Mouse (Mus musculus) hindbrain, embryonic 13.5 days (tissue): ENCODE data around the gene Tbc1d8. TPM values are rescaled to one million over a fixed set of nuclear protein-coding genes. Genes with fewer than 3 reads are reported as not detected.

Source experiments
- ATAC-seq: fragments of 200-750 bp; cut with Nextera tagmentation; 2 replicates; pipeline ENCODE4 v1.8.0; 2017; ENCODE audit warnings: moderate TSS enrichment; ENCODE audit not compliant: low FRiP score
- H3K27ac ChIP-seq: fragments of 300-500 bp; sonication (generic); 2 replicates; pipeline ENCODE4 v1.5.1; 2015; ENCODE audit warnings: inconsistent platforms, mild to moderate bottlenecking, moderate library complexity
- H3K27me3 ChIP-seq: fragments of 300-500 bp; sonication (generic); 2 replicates; pipeline ENCODE4 v1.6.1; 2015; ENCODE audit warnings: mild to moderate bottlenecking, inconsistent platforms
- H3K36me3 ChIP-seq: fragments of 300-500 bp; sonication (generic); 2 replicates; pipeline ENCODE4 v1.6.1; 2015; ENCODE audit warnings: mild to moderate bottlenecking, inconsistent platforms
- H3K4me1 ChIP-seq: fragments of 300-500 bp; sonication (generic); replicated peaks from 2 replicates; pipeline ENCODE4 v1.6.1; 2015; ENCODE audit warnings: inconsistent platforms
- H3K4me2 ChIP-seq: fragments of 300-500 bp; sonication (generic); 2 replicates; pipeline ENCODE4 v1.6.1; 2015; ENCODE audit warnings: inconsistent platforms, mild to moderate bottlenecking, moderate library complexity
- H3K4me3 ChIP-seq: fragments of 300-500 bp; sonication (generic); 2 replicates; pipeline ENCODE4 v1.5.1; 2015; ENCODE audit warnings: mild to moderate bottlenecking, inconsistent platforms
- H3K9ac ChIP-seq: fragments of 300-500 bp; sonication (generic); 2 replicates; pipeline ENCODE4 v1.6.1; 2015; ENCODE audit warnings: mild to moderate bottlenecking, inconsistent platforms
- H3K9me3 ChIP-seq: fragments of 300-500 bp; sonication (generic); 2 replicates; pipeline ENCODE4 v1.6.1; 2016; ENCODE audit warnings: inconsistent platforms
- WGBS: fragments of 180-500 bp; shearing (Covaris S2); methylation state at CpG from one replicate; pipeline ENCODE4 v1.1.7; 2015; 5-methylcytosine and 5-hydroxymethylcytosine counted together
- polyA plus RNA-seq: library from polyadenylated mRNA; unstranded; fragments of >200 nt; fragmentation: Nextera tagmentation; extraction: Ambion mirVana; gene quantifications from 2 replicates; pipeline ENCODE4 v1.2.1, GENCODE M21; 2015

Tbc1d8 gene
- polyA plus RNA-seq, 1 experiment from 2014 or later = 8.5 TPM

DNA sequence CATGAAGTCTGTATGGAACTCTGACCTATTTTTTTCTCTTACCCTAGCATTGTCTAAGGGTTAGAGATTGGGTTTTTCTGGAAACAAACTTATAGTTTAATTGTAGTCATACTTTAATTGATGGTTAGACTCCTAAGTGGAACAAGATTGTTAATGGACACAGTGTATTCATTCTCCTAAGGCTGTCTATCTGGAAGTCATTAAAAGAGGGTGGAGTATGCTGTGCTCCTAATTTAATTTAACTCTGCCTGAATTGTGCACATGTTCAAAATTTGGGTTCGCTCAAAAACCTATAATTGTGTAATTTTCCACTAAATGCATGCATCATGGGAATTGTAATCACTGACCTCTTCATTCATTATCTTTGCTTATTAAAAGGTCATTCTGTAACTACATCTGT is 113.0 kb downstream of the Tbc1d8 start:
- H3K4me2 ChIP-seq = no peak overlapping the region
- H3K27ac ChIP-seq = no peak overlapping the region
- no peaks in the 10 kb centered on the region for H3K9me3 ChIP-seq
- no peak for ATAC-seq
- no peak overlapping the region for H3K9ac ChIP-seq
- H3K4me3 ChIP-seq = no peak overlapping the region
- WGBS = 77% methylated on average over 1 of the region's 1 CpGs
- peaks cover 8% of the 10 kb centered on the region for H3K27me3 ChIP-seq
- H3K4me1 ChIP-seq = peaks cover 28% of the 10 kb centered on the region
- peaks cover 12% of the 10 kb centered on the region for H3K36me3 ChIP-seq

DNA sequence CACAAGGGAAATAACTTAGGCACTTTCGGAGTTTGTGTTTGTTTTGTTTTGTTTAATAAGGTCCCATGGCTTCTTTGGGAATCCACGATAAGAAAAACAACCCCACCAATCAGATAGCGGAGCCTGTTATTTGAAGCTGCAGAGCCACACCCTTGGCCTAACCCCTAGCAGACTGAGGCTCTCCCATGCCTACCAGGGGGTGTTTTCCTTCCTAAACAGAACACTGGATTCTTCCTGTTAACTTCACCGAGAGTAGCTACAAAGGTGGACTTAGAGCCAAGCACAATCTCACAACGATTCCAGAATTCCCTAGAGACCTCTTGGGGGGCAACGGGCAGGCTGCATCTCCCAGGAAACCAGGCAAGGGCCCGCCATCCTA is 116.1 kb downstream of the Tbc1d8 start:
- peaks cover 16% of the 10 kb centered on the region for H3K4me1 ChIP-seq
- 70% methylated on average over 7 of the region's 7 CpGs for WGBS
- H3K36me3 ChIP-seq = no peaks in the 10 kb centered on the region
- H3K9me3 ChIP-seq = no peaks in the 10 kb centered on the region
- H3K27ac ChIP-seq = no peak overlapping the region
- H3K27me3 ChIP-seq = peaks cover 8% of the 10 kb centered on the region
- peak overlapping the region; percentile 51; the same call in 1 of the 2 replicates for H3K4me2 ChIP-seq
- no peak overlapping the region for H3K9ac ChIP-seq
- ATAC-seq = no peak
- H3K4me3 ChIP-seq = no peak overlapping the region

DNA sequence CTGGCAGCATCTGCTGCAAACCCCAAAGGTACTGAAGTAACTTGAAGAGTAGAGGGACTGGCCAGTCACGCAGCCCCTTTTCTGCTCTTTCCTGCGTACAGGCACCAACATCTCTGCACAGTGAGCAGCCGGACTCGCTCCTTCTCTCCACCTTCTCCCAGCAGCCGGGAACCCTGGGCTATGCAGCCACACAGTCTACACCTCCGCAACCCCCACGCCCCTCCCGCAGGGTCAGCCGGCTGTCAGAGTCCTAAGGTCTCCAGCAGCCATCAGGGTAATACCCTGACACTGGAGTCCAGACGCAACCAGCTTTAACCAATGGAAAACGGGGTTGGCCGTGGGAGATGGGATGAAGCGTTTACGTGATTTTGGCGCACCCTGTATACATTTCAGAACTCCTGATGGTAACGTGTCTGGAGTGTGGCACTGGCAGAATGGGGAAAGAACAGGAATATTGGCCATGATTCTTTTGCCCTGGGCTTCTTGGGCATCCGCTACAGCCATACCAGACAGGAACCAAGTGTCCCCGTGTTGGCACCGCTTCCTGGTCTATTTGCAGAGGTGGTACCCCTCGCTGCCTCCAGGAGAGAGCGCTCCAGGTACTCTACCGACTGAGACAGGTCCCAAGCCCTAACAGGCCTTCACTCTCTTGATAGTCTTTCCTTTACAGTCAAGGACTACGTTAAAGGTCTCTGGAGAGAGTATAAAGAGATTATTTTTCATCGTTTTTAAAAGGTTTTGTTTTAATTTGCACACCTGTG is 116.6 kb downstream of the Tbc1d8 start:
- 32% methylated on average over 24 of the region's 24 CpGs for WGBS
- Histone ChIP-seq H3K27me3 (peaks cover 8% of the 10 kb centered on the region), H3K4me3 (peak overlapping the region; percentile 23), H3K27ac (no peak overlapping the region), H3K4me2 (peak overlapping the region; percentile 51), H3K9ac (peak overlapping the region; percentile 51; the same call in 1 of the 2 replicates), H3K4me1 (peaks cover 13% of the 10 kb centered on the region), H3K9me3 (no peaks in the 10 kb centered on the region), H3K36me3 (no peaks in the 10 kb centered on the region)
- ATAC-seq = peak; percentile 38; the same call in 1 of the 2 replicates

DNA sequence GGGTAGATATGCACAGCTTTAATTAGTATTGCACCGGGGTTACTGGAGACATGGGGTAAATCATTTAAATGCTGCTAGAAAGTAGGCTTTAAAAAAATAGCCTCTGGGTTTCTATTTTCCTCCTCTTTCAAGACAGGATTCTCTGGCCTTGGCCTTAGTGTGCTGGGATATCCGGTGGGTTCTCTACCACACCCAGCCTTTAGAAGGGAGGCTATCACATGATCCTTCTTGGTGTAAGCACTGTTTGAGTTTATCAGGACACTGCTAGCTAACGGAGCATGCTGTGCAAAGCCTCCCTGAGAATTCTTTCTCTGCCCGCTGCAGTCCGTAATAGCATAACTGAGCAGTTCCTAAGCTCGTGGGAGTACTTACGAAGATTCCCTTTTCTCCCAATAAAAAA is 129.1 kb downstream of the Tbc1d8 start:
- Histone ChIP-seq H3K27me3 (0 out of 2 replicates have a peak, but pooled peaks cover 3% of the 10 kb centered on the region), H3K4me1 (no peaks in the 10 kb centered on the region), H3K9me3 (no peaks in the 10 kb centered on the region), H3K27ac (no peak overlapping the region), H3K4me3 (no peak overlapping the region), H3K36me3 (no peaks in the 10 kb centered on the region), H3K4me2 (no peak overlapping the region), H3K9ac (no peak overlapping the region)
- no peak for ATAC-seq
- WGBS = 85% methylated on average over 7 of the region's 7 CpGs

DNA sequence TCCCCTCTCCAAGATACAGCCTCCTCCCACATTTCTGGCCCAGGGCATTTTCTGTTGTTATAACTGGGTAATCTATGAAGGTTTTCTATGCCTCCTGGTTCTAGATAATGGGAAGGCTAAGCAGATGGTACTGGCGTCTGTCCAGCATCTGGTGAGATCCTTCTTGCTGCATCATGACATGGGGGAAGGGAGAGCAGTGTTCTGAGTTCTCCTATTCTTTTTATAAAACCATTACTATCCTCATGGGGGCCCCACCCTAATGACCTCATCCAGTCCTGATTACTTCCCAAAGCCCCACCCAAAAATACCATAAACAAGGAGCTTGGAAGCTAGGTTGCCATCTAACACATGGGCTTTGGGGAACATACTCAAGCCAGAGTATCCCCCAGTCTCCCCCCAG is 129.6 kb downstream of the Tbc1d8 start:
- Histone ChIP-seq H3K36me3 (no peaks in the 10 kb centered on the region), H3K4me1 (no peaks in the 10 kb centered on the region), H3K4me2 (no peak overlapping the region), H3K9me3 (no peaks in the 10 kb centered on the region), H3K9ac (no peak overlapping the region), H3K27me3 (0 out of 2 replicates have a peak, but pooled peaks cover 3% of the 10 kb centered on the region), H3K27ac (no peak overlapping the region), H3K4me3 (no peak overlapping the region)
- 58% methylated on average over 1 of the region's 1 CpGs for WGBS
- ATAC-seq = no peak

DNA sequence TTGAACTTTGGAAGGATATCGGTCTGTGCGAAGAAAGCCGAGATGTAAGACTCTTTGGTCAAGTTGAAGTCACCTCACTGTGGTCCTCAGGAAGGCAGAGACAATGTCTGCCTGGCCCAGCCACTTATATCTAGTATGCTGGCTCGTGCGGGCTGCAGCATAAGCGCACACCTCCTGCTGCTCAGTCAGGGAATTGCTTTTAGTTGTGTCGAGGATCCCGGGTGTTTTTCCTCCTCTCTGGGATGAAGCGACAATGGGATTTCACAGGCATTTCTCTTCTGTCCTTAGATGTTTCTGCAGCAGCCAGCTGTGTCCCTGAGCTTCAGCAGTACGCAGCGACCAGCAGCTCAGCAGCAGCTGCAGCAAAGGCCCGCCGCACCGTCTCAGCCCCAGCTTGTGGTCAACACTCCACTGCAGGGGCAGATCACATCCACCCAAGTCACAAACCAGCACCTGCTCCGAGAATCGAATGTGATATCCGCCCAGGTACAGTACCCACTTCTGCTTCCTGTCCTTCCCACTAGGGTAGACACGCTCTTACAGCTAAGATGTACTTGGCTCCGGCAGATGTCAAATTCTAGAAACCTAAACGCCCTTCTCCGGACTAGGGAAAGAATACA is 133.5 kb downstream of the Tbc1d8 start:
- no peak overlapping the region for H3K9ac ChIP-seq
- no peak for ATAC-seq
- WGBS = 61% methylated on average over 21 of the region's 21 CpGs
- no peaks in the 10 kb centered on the region; the same call in 1 of the 2 replicates for H3K4me1 ChIP-seq
- H3K4me2 ChIP-seq = no peak overlapping the region
- H3K9me3 ChIP-seq = no peaks in the 10 kb centered on the region
- no peaks in the 10 kb centered on the region for H3K36me3 ChIP-seq
- no peak overlapping the region for H3K4me3 ChIP-seq
- no peak overlapping the region for H3K27ac ChIP-seq
- 0 out of 2 replicates have a peak, but pooled peaks cover 3% of the 10 kb centered on the region for H3K27me3 ChIP-seq

DNA sequence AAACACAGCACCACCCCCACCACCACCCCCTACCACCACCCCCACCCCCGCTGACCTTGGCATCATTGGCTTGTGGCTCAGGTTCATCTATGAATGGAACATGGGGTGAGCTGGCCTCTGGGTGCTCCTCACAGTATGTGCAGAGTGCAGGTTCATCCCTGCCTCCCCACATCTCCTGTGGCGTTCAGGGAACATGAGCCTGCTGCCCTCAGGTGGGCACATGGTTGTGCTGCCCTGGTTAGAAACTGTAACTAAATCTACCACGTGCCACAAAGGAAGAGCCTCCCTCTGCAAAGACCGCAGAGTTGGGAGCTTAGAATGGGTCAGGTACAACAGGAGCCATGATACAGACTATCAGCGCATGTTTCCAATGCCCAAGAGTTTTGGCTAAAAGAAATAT is 135.3 kb downstream of the Tbc1d8 start:
- no peak for ATAC-seq
- H3K4me2 ChIP-seq = no peak overlapping the region
- H3K4me3 ChIP-seq = no peak overlapping the region
- H3K9me3 ChIP-seq = no peaks in the 10 kb centered on the region
- 81% methylated on average over 5 of the region's 5 CpGs for WGBS
- H3K27me3 ChIP-seq = 0 out of 2 replicates have a peak, but pooled peaks cover 3% of the 10 kb centered on the region
- no peaks in the 10 kb centered on the region; the same call in 1 of the 2 replicates for H3K4me1 ChIP-seq
- no peaks in the 10 kb centered on the region for H3K36me3 ChIP-seq
- no peak overlapping the region for H3K27ac ChIP-seq
- no peak overlapping the region for H3K9ac ChIP-seq

DNA sequence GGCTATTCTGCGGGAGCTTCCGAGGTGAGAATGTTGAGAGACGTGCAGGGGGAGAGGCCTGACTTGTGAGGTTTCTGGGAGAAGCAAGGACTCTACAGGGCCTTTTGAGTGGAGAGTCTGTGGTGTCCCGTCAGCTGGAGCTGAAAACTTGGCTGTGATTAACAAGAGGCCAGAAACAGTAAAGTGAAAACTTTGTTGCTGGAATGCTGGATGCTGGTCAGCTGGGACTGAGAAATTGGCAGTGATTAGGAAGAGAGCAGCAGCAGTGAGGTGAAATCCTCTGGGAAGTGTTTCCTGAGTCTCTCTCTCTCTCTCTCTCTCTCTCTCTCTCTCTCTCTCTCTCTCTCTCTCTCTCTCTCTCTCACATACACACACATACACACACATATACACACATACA is 136.7 kb downstream of the Tbc1d8 start:
- no peak overlapping the region for H3K27ac ChIP-seq
- H3K4me1 ChIP-seq = no peaks in the 10 kb centered on the region; the same call in 1 of the 2 replicates
- no peak overlapping the region for H3K9ac ChIP-seq
- no peak overlapping the region for H3K4me2 ChIP-seq
- 89% methylated on average over 4 of the region's 4 CpGs for WGBS
- 0 out of 2 replicates have a peak, but pooled peaks cover 3% of the 10 kb centered on the region for H3K27me3 ChIP-seq
- H3K9me3 ChIP-seq = no peaks in the 10 kb centered on the region
- no peak for ATAC-seq
- H3K36me3 ChIP-seq = no peaks in the 10 kb centered on the region
- no peak overlapping the region for H3K4me3 ChIP-seq

DNA sequence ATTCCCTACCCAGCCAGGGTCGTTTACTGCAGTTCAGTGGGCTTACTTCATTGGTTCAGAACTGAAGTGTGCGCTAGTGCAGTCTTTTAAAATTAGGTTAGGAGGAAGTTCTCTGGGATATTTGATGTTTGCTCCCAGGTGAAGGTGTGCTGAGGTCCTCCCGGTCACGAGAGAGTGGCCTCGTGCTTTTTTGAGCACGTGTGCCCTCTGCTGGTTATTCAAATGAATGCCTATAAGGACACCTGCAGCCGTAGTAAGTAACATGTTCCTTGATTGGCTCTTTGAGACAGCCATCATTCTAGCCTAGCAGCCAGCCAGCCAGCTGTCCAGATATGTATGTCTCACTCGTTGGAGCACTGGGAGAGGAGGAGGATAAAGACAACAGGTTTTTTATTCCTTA is 137.9 kb downstream of the Tbc1d8 start:
- WGBS = 22% methylated on average over 8 of the region's 8 CpGs
- H3K36me3 ChIP-seq = no peaks in the 10 kb centered on the region
- peak; percentile 66; the same call in 1 of the 2 replicates for ATAC-seq

DNA sequence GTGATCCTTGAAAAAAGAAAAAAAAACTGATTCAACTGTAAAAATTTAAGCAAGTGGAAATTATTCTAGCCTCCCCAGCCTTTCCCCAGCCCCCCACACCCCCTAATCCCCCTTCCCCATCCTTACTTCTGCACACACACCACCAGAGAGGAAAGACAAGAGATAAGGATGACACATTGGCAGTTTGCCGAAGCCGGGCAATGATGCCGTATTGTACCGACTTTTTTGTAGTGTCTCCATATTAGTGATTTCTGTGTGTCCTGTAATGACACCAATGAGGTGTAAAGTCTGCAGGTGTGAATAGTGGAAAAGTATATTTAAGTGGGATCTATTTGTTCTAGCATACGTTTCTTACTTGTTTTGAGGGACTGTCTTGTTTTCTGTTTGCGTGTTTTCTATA is 138.4 kb downstream of the Tbc1d8 start:
- no peak for ATAC-seq
- Histone ChIP-seq H3K4me1 (no peaks in the 10 kb centered on the region; the same call in none of the 2 replicates), H3K9me3 (no peaks in the 10 kb centered on the region), H3K4me2 (no peak overlapping the region), H3K27ac (no peak overlapping the region), H3K9ac (no peak overlapping the region), H3K4me3 (no peak overlapping the region), H3K36me3 (no peaks in the 10 kb centered on the region), H3K27me3 (0 out of 2 replicates have a peak, but pooled peaks cover 13% of the 10 kb centered on the region)
- 91% methylated on average over 6 of the region's 6 CpGs for WGBS

More for the DNA sequence above, 137.9 kb downstream of the Tbc1d8 start:
- Histone ChIP-seq H3K4me2 (no peak overlapping the region), H3K4me3 (no peak overlapping the region), H3K27ac (no peak overlapping the region), H3K27me3 (0 out of 2 replicates have a peak, but pooled peaks cover 8% of the 10 kb centered on the region), H3K9me3 (no peaks in the 10 kb centered on the region), H3K9ac (no peak overlapping the region), H3K4me1 (no peaks in the 10 kb centered on the region; the same call in none of the 2 replicates)

DNA sequence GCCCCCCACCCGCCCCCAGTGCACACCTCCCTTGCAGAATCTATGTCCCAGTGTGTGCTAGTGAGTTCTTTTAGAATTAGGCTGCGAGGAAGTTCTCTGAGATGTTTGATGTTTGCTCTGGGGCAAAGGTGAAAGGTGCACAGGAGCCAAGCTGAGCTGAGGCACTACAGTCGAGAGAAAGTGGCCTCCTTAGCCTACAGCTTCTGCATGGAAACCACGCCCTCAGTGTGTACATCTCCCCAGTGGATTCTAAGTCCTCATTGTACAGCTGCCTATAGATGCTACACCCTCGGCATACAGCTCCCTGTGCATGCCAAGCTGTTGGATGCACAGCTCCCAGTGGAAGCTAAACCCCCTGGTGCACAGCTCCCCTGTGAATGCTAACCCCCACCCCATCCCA is 139.1 kb downstream of the Tbc1d8 start:
- H3K36me3 ChIP-seq = no peaks in the 10 kb centered on the region
- H3K4me1 ChIP-seq = no peaks in the 10 kb centered on the region; the same call in none of the 2 replicates
- no peak overlapping the region for H3K27ac ChIP-seq
- no peak overlapping the region for H3K9ac ChIP-seq
- H3K4me3 ChIP-seq = no peak overlapping the region
- no peak for ATAC-seq
- 64% methylated on average over 5 of the region's 5 CpGs for WGBS
- no peaks in the 10 kb centered on the region for H3K9me3 ChIP-seq
- H3K4me2 ChIP-seq = no peak overlapping the region
- H3K27me3 ChIP-seq = 0 out of 2 replicates have a peak, but pooled peaks cover 11% of the 10 kb centered on the region

DNA sequence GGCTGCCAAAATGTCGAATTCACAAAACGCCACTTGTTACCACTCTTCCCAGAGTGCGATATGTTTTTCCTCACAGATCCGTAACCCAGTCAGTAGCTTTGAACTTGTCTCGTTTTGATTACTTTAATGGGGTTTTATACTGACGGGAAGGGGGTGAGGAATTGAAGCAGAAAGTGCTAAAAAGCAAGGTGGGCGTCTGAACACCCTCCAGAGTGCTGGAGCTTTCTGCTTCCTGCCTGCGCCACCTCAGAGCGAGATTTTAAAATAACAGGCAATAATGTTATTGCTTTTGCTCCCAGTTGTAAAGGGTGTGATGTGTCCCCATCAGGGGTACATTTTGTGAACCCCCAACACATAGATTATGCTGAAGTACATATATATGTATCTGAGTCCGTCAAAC is 139.7 kb downstream of the Tbc1d8 start:
- no peak overlapping the region for H3K4me2 ChIP-seq
- no peak overlapping the region for H3K27ac ChIP-seq
- no peak overlapping the region for H3K9ac ChIP-seq
- no peaks in the 10 kb centered on the region; the same call in none of the 2 replicates for H3K4me1 ChIP-seq
- H3K9me3 ChIP-seq = no peaks in the 10 kb centered on the region
- ATAC-seq = no peak
- H3K4me3 ChIP-seq = no peak overlapping the region
- H3K36me3 ChIP-seq = no peaks in the 10 kb centered on the region
- 86% methylated on average over 10 of the region's 10 CpGs for WGBS
- H3K27me3 ChIP-seq = 0 out of 2 replicates have a peak, but pooled peaks cover 11% of the 10 kb centered on the region
